Mouse (Mus musculus) CD4-positive helper T cell, adult 2 months (primary cell): ENCODE measurements around the gene Kat5.
A peak's percentile ranks its signal among the peaks of the same experiment; 100 is the strongest.

ENCODE experiments used
- DNase-seq: peaks from one replicate; pipeline ENCODE4 v3.0.0-alpha.2; 2012; ENCODE audit warnings: low read depth, missing footprints, low spot score

Kat5 gene

DNA sequence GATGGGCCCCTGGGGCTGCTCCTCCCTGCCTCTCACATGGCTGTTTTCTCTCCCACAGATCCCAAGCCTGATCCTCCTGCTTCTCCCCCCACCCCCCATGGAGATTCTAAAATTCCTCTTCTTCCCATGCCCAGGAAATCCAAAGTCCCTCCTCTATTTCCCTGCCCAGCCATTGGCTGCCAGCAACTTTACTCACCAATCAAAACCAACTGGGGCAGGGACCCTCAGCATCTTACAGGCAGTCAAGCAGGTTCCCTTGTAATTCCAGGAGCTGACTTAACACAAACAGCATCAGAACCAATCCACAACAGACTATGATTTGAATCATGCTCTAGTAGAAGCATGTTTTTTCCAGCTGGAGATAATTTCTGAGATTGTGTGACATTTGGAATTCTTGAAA lies 19.9 kb upstream of the Kat5 start:
- DNase-seq, result no peak

DNA sequence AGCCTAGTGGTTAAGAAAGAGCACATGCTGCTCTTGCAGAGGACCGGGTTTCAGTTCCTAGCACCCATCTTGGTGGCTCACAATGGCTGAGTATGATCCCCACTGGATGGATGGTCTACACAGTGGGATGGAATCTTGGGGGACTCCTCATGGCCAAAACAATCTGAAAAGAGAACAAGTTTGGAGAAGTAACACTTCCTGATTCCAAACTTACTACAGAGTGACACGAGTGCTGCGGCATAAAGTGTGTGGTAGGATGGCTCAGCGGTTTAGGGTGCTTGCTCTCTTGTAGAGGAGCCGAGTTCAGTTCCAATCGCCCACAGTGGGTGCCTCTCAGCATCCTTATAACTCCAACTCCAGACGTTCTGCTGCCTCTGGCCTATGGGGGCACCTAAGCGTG lies 15.3 kb upstream of the Kat5 start:
- no peak for DNase-seq

- DNase-seq, result no peak
Observed at GRCm38 (mm10) chr19:5621884-5622283, 11.8 kb upstream of the Kat5 start.

DNA sequence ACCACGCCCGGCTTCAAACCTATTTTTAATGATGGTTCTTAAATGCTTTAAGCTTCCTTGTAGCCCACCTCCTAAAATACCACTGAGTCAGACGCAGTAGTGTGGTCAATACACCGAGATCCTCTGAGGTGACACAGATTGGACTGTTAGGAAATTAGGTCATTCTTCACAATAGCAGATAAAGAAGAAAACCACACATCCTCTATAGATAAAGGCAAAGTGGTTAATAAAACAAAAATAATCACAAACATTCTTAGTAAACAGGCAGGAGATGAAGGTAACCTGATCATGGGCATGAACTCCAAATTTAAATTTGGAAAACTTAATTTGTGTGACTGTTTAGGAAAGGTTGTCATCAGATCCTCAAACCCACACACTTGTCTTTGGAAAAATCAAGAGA lies 10.0 kb upstream of the Kat5 start:
- no peak for DNase-seq

- no peak for DNase-seq
Observed at GRCm38 (mm10) chr19:5614953-5615352, 4.9 kb upstream of the Kat5 start.

DNA sequence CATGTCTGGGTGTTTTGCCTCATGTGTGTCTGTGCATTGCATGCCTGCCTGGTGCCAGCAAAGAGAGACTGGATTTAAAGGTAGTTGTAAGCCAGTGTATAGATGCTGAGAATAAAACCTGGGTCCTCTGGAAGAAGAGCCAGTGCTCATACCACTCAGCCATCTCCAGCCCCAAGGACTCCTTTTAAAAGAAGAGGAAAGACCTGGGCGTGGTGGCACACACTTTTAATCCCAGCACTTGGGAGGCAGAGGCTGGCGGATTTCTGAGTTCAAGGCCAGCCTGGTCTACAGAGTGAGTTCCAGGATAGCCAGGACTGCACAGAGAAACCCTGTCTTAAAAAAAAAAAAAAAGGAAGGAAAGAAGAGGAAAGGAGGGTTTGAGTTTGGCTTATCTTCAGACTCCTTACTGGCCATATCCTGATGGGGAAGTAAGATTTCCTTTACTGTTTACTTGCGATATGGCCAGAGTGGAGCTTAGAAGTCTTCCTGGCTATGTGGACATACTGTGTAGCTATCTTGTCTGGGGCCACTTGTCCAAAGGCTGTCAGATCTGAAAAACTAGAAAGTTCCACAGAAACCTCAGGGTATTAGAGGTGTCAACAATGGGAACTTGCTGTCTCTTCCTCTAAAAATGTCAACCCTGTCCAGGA lies 2.9 kb upstream of the Kat5 start:
- no peak for DNase-seq

DNA sequence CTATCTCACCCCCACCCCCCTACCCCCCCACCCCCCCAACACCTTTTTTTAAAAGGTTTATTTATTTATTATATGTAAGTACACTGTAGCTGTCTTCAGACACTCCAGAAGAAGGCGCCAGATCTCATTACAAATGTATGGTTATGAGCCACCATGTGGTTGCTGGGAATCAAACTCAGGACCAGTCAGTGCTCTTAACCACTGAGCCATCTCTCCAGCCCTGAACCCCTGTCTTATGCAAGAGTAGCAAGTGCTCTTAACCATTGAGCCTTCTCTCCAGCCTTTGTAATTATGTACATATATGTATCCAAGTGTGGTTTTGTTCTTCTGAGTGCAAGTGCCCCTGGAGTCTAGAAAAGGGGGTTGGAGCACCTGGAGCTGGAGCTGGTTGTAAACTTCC lies 1.9 kb upstream of the Kat5 start:
- DNase-seq, result no peak

DNA sequence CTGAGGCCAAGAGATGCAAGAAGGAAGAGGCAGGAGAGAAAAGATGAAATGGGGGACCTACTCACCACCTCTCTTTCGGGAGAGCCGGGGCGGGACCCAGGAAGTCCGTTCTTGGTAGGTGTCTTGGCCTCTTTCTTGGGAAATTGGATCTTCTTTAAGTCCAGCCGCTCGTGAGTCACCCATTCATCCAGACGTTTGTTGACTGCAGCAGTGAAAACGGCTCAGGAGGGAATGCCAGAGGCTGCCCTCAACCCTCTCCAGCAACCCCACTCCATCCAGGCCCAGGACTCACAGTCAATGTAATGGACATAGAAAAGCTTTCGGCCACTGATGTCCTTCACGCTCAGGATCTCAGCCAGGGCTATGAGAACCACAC lies 878 bp downstream of the Kat5 start:
- no peak for DNase-seq

- DNase-seq, result no peak
Observed at GRCm38 (mm10) chr19:5608707-5609106, 1.3 kb downstream of the Kat5 start.

DNA sequence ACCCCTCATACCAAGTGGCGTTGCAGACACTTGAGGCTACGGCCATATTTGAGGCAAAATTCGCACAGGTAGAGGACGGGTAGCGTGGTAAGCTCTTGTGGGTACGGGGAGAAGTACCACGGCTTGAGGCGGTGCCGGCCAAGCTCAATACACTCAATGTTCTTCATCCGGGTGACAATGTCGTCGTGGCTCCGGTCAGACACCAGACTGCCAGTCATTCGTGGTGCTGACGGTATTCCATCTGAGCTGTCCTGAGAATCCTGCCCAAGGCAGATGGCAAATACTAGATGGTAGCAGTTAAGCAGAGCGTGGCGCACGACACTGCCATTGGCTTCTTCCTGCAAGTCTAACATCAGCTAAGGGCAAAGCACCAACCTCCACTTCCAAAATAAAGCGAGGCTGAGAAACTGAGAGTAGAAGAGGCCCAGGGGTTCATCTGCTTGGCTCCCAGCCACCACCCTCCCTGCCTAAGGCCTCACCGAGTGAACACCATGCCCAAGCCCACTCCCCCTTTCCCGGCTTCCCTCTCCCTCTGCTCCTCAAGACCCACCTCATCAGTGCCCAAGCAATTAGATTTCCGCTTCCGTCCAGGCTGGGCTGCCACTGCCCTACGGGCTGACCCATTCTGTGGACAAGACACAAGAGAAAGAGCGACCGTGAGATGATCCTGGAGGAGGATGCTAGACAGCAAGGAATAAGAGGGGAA lies 2.2 kb downstream of the Kat5 start:
- no peak for DNase-seq

- no peak for DNase-seq
Observed at GRCm38 (mm10) chr19:5606196-5606595, 3.8 kb downstream of the Kat5 start.

- no peak for DNase-seq
Observed at GRCm38 (mm10) chr19:5605126-5605525, 4.9 kb downstream of the Kat5 start.

DNA sequence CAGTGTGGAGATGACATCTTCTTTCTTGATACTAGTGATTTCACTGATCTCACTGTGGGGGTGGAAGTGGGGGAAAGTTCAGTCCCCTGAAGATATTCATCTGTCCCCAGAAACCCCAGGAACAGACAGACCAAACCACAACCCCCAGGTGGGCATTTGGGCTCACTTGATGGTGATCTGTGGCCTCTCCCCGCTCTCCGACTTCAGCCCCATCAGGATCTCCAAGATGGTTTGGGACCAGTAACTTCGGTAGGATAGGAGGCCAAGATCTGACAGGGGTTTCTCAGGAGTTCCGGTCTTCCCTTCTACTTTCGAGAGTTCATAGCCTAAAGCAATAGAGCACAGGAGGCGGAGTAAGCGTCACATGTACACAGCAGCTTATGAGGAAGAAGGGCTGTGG lies 6.4 kb downstream of the Kat5 start:
- no peak for DNase-seq

- peak; percentile 89 for DNase-seq
Observed at GRCm38 (mm10) chr19:5601752-5602541, 8.1 kb downstream of the Kat5 start, which contains the start of gene Rnaseh2c. Gene Rnaseh2c, plus strand, starts transcription at chr19:5601873.

GRCm38 (mm10) chr19:5599224-5599623 lies 10.8 kb downstream of the Kat5 start:
- no peak for DNase-seq

DNA sequence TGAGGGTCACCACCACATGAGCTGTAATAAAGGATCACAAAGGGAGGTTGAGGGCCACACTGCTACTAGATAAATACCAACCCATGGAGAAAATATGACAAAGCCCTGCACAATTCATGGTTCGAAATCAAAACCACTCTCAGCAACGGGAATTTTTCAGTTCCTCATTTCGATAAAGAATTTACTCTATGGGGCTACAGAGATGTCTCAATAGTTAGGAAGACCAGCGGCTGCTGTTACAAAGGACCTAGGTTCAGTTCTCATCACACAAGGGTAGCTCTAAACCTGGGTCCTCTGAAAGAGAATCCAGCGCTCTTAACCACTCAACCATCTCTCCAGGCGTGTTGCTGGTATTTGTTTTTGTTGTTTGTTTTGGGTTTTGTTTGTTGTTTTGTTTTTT lies 18.1 kb downstream of the Kat5 start:
- DNase-seq, result no peak

GRCm38 (mm10) chr19:5589159-5589558 lies 20.9 kb downstream of the Kat5 start:
- no peak for DNase-seq

- no peak for DNase-seq
Observed at GRCm38 (mm10) chr19:5581995-5582394, 28.0 kb downstream of the Kat5 start.

DNA sequence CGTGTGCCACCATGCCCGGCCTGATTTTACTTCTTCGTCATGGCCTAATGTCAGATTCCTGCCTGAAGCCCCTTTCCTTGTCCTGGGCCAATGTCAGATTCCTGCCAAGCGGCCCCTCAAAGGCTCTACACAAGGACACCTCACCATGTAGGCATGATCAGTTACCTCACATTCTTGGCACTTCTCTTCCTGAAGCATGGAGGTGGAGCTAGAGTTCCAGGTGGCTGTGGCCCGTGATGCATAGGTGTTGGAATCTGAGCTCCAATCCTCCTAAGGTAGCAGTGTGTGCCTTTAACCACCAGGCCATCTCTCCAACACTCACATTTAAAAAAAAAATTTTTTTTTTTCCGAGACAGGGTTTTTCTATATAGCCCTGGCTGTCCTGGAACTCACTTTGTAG lies 29.3 kb downstream of the Kat5 start:
- DNase-seq, result no peak

GRCm38 (mm10) chr19:5579971-5580370 lies 30.1 kb downstream of the Kat5 start:
- DNase-seq, result no peak

DNA sequence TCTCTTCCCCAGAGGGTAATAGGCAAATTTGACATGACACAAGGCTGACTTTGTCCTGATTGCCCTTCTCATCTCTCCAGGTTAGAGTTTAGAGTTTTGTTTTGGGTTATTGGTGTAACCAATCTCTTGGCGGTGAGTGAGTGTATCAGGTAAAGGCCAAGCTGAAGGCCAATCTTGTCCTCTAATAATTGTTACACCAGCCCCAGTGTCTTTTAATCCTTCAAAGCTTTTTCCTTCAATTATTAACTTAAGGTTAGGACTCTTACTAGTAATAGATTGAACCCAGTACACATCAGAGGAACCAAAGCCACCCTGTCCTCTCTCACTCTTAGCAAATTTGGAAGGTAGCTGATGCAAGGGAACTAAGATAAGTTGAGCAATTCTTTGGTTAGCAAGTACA lies 34.7 kb downstream of the Kat5 start:
- DNase-seq, result no peak

GRCm38 (mm10) chr19:5572331-5573125 lies 37.5 kb downstream of the Kat5 start:
- peak; percentile 39 for DNase-seq
